Mouse (Mus musculus): Measurements from ENCODE around the gene Rpl31.

- TF ChIP-seq POU5F1 (IDR thresholded peaks at IDR 0.05; ENCODE audit: borderline replicate concordance, low read length) = no peak
- TF ChIP-seq CTCF (conservative IDR thresholded peaks at IDR 0.05; ENCODE audit: low read length) = peak; percentile 35
- no peak for TF ChIP-seq NANOG (IDR thresholded peaks at IDR 0.05; ENCODE audit: borderline replicate concordance, low read length)
Observed at GRCm38 (mm10) chr1:39344981-39345600, 22.6 kb upstream of the Rpl31 start.
